Mouse (Mus musculus) C3H10T1/2 (cell line): Measurements from ENCODE around the gene Serac1. TPM values are rescaled to one million over a fixed set of nuclear protein-coding genes. Genes with fewer than 3 reads are reported as not detected.

Experiments
- polyA plus RNA-seq, 2 experiments: library from polyadenylated mRNA; unstranded; fragments of >200 nt; fragmentation: generic; extraction: Trizol; gene quantifications; one replicate each; pipeline ENCODE4 v1.2.1; 2012; ENCODE audit warnings: missing spikeins in 2 of 2

The Serac1 gene
- polyA plus RNA-seq, result 1 to 10 TPM in 1 of 2 experiments, under 1 TPM in 1; 0.55 to 1.6 TPM

GRCm38 (mm10) chr17:6079287-6080122 is at the start of gene Serac1, which contains the start of gene Gtf2h5:
Gene Serac1, minus strand, starts transcription at chr17:6079741.
Gene Gtf2h5, plus strand, starts transcription at chr17:6079786.

GRCm38 (mm10) chr17:6106361-6107014 is 26.9 kb upstream of the Serac1 start, which contains the start of gene Tulp4:
Gene Tulp4, plus strand, starts transcription at chr17:6106437.

Other genes with a start within 250 kb of the Serac1 start
- gene Snx9, start 238.4 kb downstream of the Serac1 start, polyA plus RNA-seq, result 10 to 100 TPM; 12.7 to 43.1 TPM
- gene Synj2, start 138.5 kb downstream of the Serac1 start, polyA plus RNA-seq, result 1 to 10 TPM; 6.9 to 8.7 TPM
- 100 to 1,000 TPM; 105 to 125 TPM for gene Gtf2h5, start within 50 bp of the Serac1 start, polyA plus RNA-seq
- gene Tulp4, start 26.7 kb upstream of the Serac1 start, polyA plus RNA-seq, result 10 to 100 TPM; 34.8 to 67.8 TPM
- 1 to 10 TPM; 6.3 to 7.7 TPM for gene Tmem181a, start 177.1 kb upstream of the Serac1 start, polyA plus RNA-seq
- gene Dynlt1a, start 237.8 kb upstream of the Serac1 start, polyA plus RNA-seq, result 1 to 10 TPM; 6.4 to 7.7 TPM